Mouse (Mus musculus) kidney, embryonic 15.5 days (tissue): ENCODE results near the gene 4833439L19Rik. TPM values are rescaled to one million over a fixed set of nuclear protein-coding genes. Genes with fewer than 3 reads are reported as not detected.

Source experiments
- ATAC-seq: fragments of 200-750 bp; cut with Nextera tagmentation; replicated peaks from 2 replicates; pipeline ENCODE4 v1.8.0; 2017; ENCODE audit warnings: moderate TSS enrichment; ENCODE audit not compliant: low FRiP score
- H3K27ac ChIP-seq: fragments of 300-500 bp; sonication (generic); 2 replicates; pipeline ENCODE4 v1.5.1; 2015; ENCODE audit warnings: mild to moderate bottlenecking, inconsistent platforms
- H3K27me3 ChIP-seq: fragments of 300-500 bp; sonication (generic); 2 replicates; pipeline ENCODE4 v1.6.1; 2015; ENCODE audit warnings: inconsistent platforms
- H3K36me3 ChIP-seq: fragments of 300-500 bp; sonication (generic); 2 replicates; pipeline ENCODE4 v1.6.1; 2015; ENCODE audit warnings: inconsistent platforms
- H3K4me1 ChIP-seq: fragments of 300-500 bp; sonication (generic); 2 replicates; pipeline ENCODE4 v1.6.1; 2015; ENCODE audit warnings: inconsistent platforms
- H3K4me2 ChIP-seq: fragments of 300-500 bp; sonication (generic); 2 replicates; pipeline ENCODE4 v1.6.1; 2015; ENCODE audit warnings: moderate library complexity, mild to moderate bottlenecking, inconsistent platforms
- H3K4me3 ChIP-seq: fragments of 300-500 bp; sonication (generic); replicated peaks from 2 replicates; pipeline ENCODE4 v1.5.1; 2015; ENCODE audit warnings: mild to moderate bottlenecking, inconsistent platforms
- H3K9ac ChIP-seq: fragments of 300-500 bp; sonication (generic); 2 replicates; pipeline ENCODE4 v1.6.1; 2015; ENCODE audit warnings: mild to moderate bottlenecking, inconsistent platforms
- H3K9me3 ChIP-seq: fragments of 300-500 bp; sonication (generic); replicated peaks from 2 replicates; pipeline ENCODE4 v1.6.1; 2016; ENCODE audit warnings: inconsistent platforms
- WGBS: fragments of 180-500 bp; shearing (Covaris S2); methylation state at CpG from one replicate; pipeline ENCODE4 v1.1.7; 2015; ENCODE audit warnings: mixed read lengths; 5-methylcytosine and 5-hydroxymethylcytosine counted together
- polyA plus RNA-seq: library from polyadenylated mRNA; unstranded; fragments of >200 nt; fragmentation: Nextera tagmentation; extraction: Ambion mirVana; gene quantifications from 2 replicates; pipeline ENCODE4 v1.2.1, GENCODE M21; 2015

Gene 4833439L19Rik
- polyA plus RNA-seq, 1 experiment from 2014 or later: 162 TPM

GRCm38 (mm10) chr13:54562562-54562961 is 2.7 kb downstream of the 4833439L19Rik start:
- Histone ChIP-seq H3K4me3 (no peak overlapping the region), H3K4me1 (peaks cover 26% of the 10 kb centered on the region), H3K9ac (no peak overlapping the region), H3K36me3 (peaks cover 56% of the 10 kb centered on the region), H3K27me3 (no peaks in the 10 kb centered on the region), H3K27ac (0 out of 2 replicates have a peak overlapping the region, but pooled peaks have one; percentile 32), H3K9me3 (no peaks in the 10 kb centered on the region), H3K4me2 (no peak overlapping the region)
- 44% methylated on average over 7 of the region's 7 CpGs for WGBS
- ATAC-seq: no peak

- no peaks in the 10 kb centered on the region for H3K9me3 ChIP-seq
- H3K4me1 ChIP-seq: peaks cover 20% of the 10 kb centered on the region
- no peak overlapping the region for H3K4me2 ChIP-seq
- 93% methylated on average over 7 of the region's 7 CpGs for WGBS
- no peak for ATAC-seq
- H3K4me3 ChIP-seq: no peak overlapping the region
- H3K27ac ChIP-seq: no peak overlapping the region
- H3K27me3 ChIP-seq: no peaks in the 10 kb centered on the region
- H3K9ac ChIP-seq: no peak overlapping the region
- peaks cover 76% of the 10 kb centered on the region for H3K36me3 ChIP-seq
These were observed 4.6 kb downstream of the 4833439L19Rik start for GRCm38 (mm10) chr13:54560608-54561007.

GRCm38 (mm10) chr13:54559656-54560055 is 5.6 kb downstream of the 4833439L19Rik start:
- Histone ChIP-seq H3K4me3 (no peak overlapping the region), H3K36me3 (peaks cover 85% of the 10 kb centered on the region), H3K4me2 (no peak overlapping the region), H3K9ac (no peak overlapping the region), H3K9me3 (no peaks in the 10 kb centered on the region), H3K4me1 (peaks cover 16% of the 10 kb centered on the region), H3K27ac (no peak overlapping the region), H3K27me3 (no peaks in the 10 kb centered on the region)
- ATAC-seq: no peak
- 94% methylated on average over 2 of the region's 2 CpGs for WGBS

- Histone ChIP-seq H3K27ac (no peak overlapping the region), H3K4me2 (no peak overlapping the region), H3K9me3 (no peaks in the 10 kb centered on the region), H3K36me3 (peaks cover 97% of the 10 kb centered on the region), H3K4me3 (no peak overlapping the region), H3K27me3 (no peaks in the 10 kb centered on the region), H3K4me1 (peaks cover 3% of the 10 kb centered on the region; the same call in 1 of the 2 replicates), H3K9ac (no peak overlapping the region)
- ATAC-seq: no peak
- WGBS: 96% methylated on average over 1 of the region's 1 CpGs
These were observed 7.6 kb downstream of the 4833439L19Rik start for GRCm38 (mm10) chr13:54557652-54558051.

- H3K27ac ChIP-seq: no peak overlapping the region
- H3K9me3 ChIP-seq: no peaks in the 10 kb centered on the region
- ATAC-seq: no peak
- no peaks in the 10 kb centered on the region for H3K4me1 ChIP-seq
- peaks cover 97% of the 10 kb centered on the region for H3K36me3 ChIP-seq
- WGBS: 96% methylated on average over 3 of the region's 3 CpGs
- H3K4me2 ChIP-seq: no peak overlapping the region
- no peak overlapping the region for H3K9ac ChIP-seq
- no peaks in the 10 kb centered on the region for H3K27me3 ChIP-seq
- no peak overlapping the region for H3K4me3 ChIP-seq
These were observed 8.4 kb downstream of the 4833439L19Rik start for GRCm38 (mm10) chr13:54556796-54557195.

GRCm38 (mm10) chr13:54556176-54556575 is 9.1 kb downstream of the 4833439L19Rik start:
- Histone ChIP-seq H3K4me3 (no peak overlapping the region), H3K27ac (no peak overlapping the region), H3K9ac (no peak overlapping the region), H3K9me3 (no peaks in the 10 kb centered on the region), H3K4me1 (no peaks in the 10 kb centered on the region), H3K4me2 (no peak overlapping the region), H3K27me3 (no peaks in the 10 kb centered on the region), H3K36me3 (peaks cover 98% of the 10 kb centered on the region)
- ATAC-seq: no peak
- WGBS: 90% methylated on average over 9 of the region's 9 CpGs

GRCm38 (mm10) chr13:54548036-54548435 is 17.2 kb downstream of the 4833439L19Rik start:
- Histone ChIP-seq H3K36me3 (peaks cover 74% of the 10 kb centered on the region), H3K9me3 (no peaks in the 10 kb centered on the region), H3K27me3 (no peaks in the 10 kb centered on the region), H3K4me2 (no peak overlapping the region), H3K27ac (no peak overlapping the region), H3K4me3 (no peak overlapping the region), H3K9ac (no peak overlapping the region), H3K4me1 (no peaks in the 10 kb centered on the region)
- ATAC-seq: no peak
- 88% methylated on average over 7 of the region's 7 CpGs for WGBS

- Histone ChIP-seq H3K4me1 (no peaks in the 10 kb centered on the region), H3K36me3 (peaks cover 82% of the 10 kb centered on the region), H3K4me2 (no peak overlapping the region), H3K4me3 (no peak overlapping the region), H3K27me3 (no peaks in the 10 kb centered on the region), H3K27ac (no peak overlapping the region), H3K9me3 (no peaks in the 10 kb centered on the region), H3K9ac (no peak overlapping the region)
- no peak for ATAC-seq
These were observed 33.1 kb downstream of the 4833439L19Rik start for GRCm38 (mm10) chr13:54532134-54532533.

GRCm38 (mm10) chr13:54527140-54527539 is 38.1 kb downstream of the 4833439L19Rik start:
- Histone ChIP-seq H3K9me3 (no peaks in the 10 kb centered on the region), H3K9ac (no peak overlapping the region), H3K27ac (no peak overlapping the region), H3K27me3 (no peaks in the 10 kb centered on the region), H3K4me2 (no peak overlapping the region), H3K4me1 (no peaks in the 10 kb centered on the region), H3K4me3 (no peak overlapping the region), H3K36me3 (peaks cover 78% of the 10 kb centered on the region)
- ATAC-seq: no peak
- WGBS: 88% methylated on average over 6 of the region's 6 CpGs

GRCm38 (mm10) chr13:54521181-54521580 is 44.1 kb downstream of the 4833439L19Rik start:
- H3K36me3 ChIP-seq: peaks cover 28% of the 10 kb centered on the region
- no peaks in the 10 kb centered on the region for H3K9me3 ChIP-seq
- H3K4me3 ChIP-seq: no peak overlapping the region
- no peak overlapping the region for H3K27ac ChIP-seq
- no peak overlapping the region for H3K4me2 ChIP-seq
- H3K27me3 ChIP-seq: no peaks in the 10 kb centered on the region
- no peak overlapping the region for H3K9ac ChIP-seq
- ATAC-seq: no peak
- no peaks in the 10 kb centered on the region for H3K4me1 ChIP-seq

GRCm38 (mm10) chr13:54520221-54520620 is 45.0 kb downstream of the 4833439L19Rik start:
- peaks cover 26% of the 10 kb centered on the region for H3K36me3 ChIP-seq
- H3K27me3 ChIP-seq: no peaks in the 10 kb centered on the region
- no peak overlapping the region for H3K4me2 ChIP-seq
- H3K27ac ChIP-seq: no peak overlapping the region
- 91% methylated on average over 4 of the region's 4 CpGs for WGBS
- H3K4me1 ChIP-seq: no peaks in the 10 kb centered on the region
- H3K9ac ChIP-seq: no peak overlapping the region
- ATAC-seq: no peak
- no peak overlapping the region for H3K4me3 ChIP-seq
- 0 out of 2 replicates have a peak, but pooled peaks cover 4% of the 10 kb centered on the region for H3K9me3 ChIP-seq

- no peak overlapping the region for H3K27ac ChIP-seq
- no peak overlapping the region for H3K4me2 ChIP-seq
- H3K9me3 ChIP-seq: no peaks in the 10 kb centered on the region
- no peak overlapping the region for H3K4me3 ChIP-seq
- H3K36me3 ChIP-seq: 0 out of 2 replicates have a peak, but pooled peaks cover 2% of the 10 kb centered on the region
- H3K4me1 ChIP-seq: peaks cover 22% of the 10 kb centered on the region
- no peak overlapping the region for H3K9ac ChIP-seq
- H3K27me3 ChIP-seq: no peaks in the 10 kb centered on the region
- no peak for ATAC-seq
- WGBS: 97% methylated on average over 1 of the region's 1 CpGs
These were observed 59.3 kb downstream of the 4833439L19Rik start for GRCm38 (mm10) chr13:54505920-54506319.

GRCm38 (mm10) chr13:54504611-54505260 is 60.5 kb downstream of the 4833439L19Rik start:
- no peaks in the 10 kb centered on the region for H3K36me3 ChIP-seq
- H3K4me1 ChIP-seq: peaks cover 22% of the 10 kb centered on the region
- WGBS: 21% methylated on average over 7 of the region's 7 CpGs
- H3K4me3 ChIP-seq: peak overlapping the region; percentile 67
- H3K4me2 ChIP-seq: peak overlapping the region; percentile 90
- ATAC-seq: no peak
- no peaks in the 10 kb centered on the region for H3K9me3 ChIP-seq
- no peak overlapping the region for H3K27ac ChIP-seq
- H3K9ac ChIP-seq: peak overlapping the region; percentile 67
- no peaks in the 10 kb centered on the region for H3K27me3 ChIP-seq
